Mouse (Mus musculus) adrenal gland, adult 2 months (tissue): ENCODE measurements at regions not wholly inside any gene's neighbourhood (a gene's known extent, or its start where the extent isn't known, plus 50 kb on each side); places are given as distances from the start of the nearest gene placed in this dataset.

Source experiments
- DNase-seq: peaks from one replicate; pipeline ENCODE4 v3.0.0; 2021

- no peak for DNase-seq
Observed at GRCm38 (mm10) chr1:128824916-128825683, 233.0 kb upstream of the Cxcr4 start.

GRCm38 (mm10) chr1:128824235-128824634, 232.1 kb upstream of the Cxcr4 start:
- DNase-seq, result peak; percentile 80

GRCm38 (mm10) chr1:128821991-128822390, 229.9 kb upstream of the Cxcr4 start:
- DNase-seq, result no peak

GRCm38 (mm10) chr1:128820527-128820926, 228.4 kb upstream of the Cxcr4 start:
- no peak for DNase-seq

- DNase-seq, result no peak
Observed at GRCm38 (mm10) chr1:128819611-128820010, 227.5 kb upstream of the Cxcr4 start.

- no peak for DNase-seq
Observed at GRCm38 (mm10) chr1:128813379-128813778, 221.3 kb upstream of the Cxcr4 start.

- DNase-seq, result no peak
Observed at GRCm38 (mm10) chr1:128810860-128811259, 218.8 kb upstream of the Cxcr4 start.

- DNase-seq, result no peak
Observed at GRCm38 (mm10) chr1:128810094-128810493, 218.0 kb upstream of the Cxcr4 start.

- no peak for DNase-seq
Observed at GRCm38 (mm10) chr1:128809601-128810000, 217.5 kb upstream of the Cxcr4 start.

- no peak for DNase-seq
Observed at GRCm38 (mm10) chr1:128808599-128808998, 216.5 kb upstream of the Cxcr4 start.

GRCm38 (mm10) chr1:128805687-128806653, 213.9 kb upstream of the Cxcr4 start:
- no peak for DNase-seq

GRCm38 (mm10) chr1:128803433-128804060, 211.5 kb upstream of the Cxcr4 start:
- no peak for DNase-seq

- DNase-seq, result no peak
Observed at GRCm38 (mm10) chr1:128803058-128803432, 211.0 kb upstream of the Cxcr4 start.

GRCm38 (mm10) chr1:128798721-128799120, 206.6 kb upstream of the Cxcr4 start:
- DNase-seq, result no peak

GRCm38 (mm10) chr1:128795654-128796053, 203.6 kb upstream of the Cxcr4 start:
- no peak for DNase-seq

- no peak for DNase-seq
Observed at GRCm38 (mm10) chr1:128790881-128791280, 198.8 kb upstream of the Cxcr4 start.

GRCm38 (mm10) chr1:128789567-128790335, 197.7 kb upstream of the Cxcr4 start:
- no peak for DNase-seq

- DNase-seq, result no peak
Observed at GRCm38 (mm10) chr1:128788227-128788626, 196.1 kb upstream of the Cxcr4 start.

- DNase-seq, result no peak
Observed at GRCm38 (mm10) chr1:128786941-128787569, 195.0 kb upstream of the Cxcr4 start.

- DNase-seq, result no peak
Observed at GRCm38 (mm10) chr1:128782286-128782685, 190.2 kb upstream of the Cxcr4 start.

- DNase-seq, result no peak
Observed at GRCm38 (mm10) chr1:128781871-128782270, 189.8 kb upstream of the Cxcr4 start.
